Mouse (Mus musculus) stomach, embryonic 14.5 days (tissue): Measurements from ENCODE around the gene Dab1. TPM values are rescaled to one million over a fixed set of nuclear protein-coding genes. Genes with fewer than 3 reads are reported as not detected.

Experiments used
- ATAC-seq: fragments of 200-750 bp; cut with Nextera tagmentation; 2 replicates; pipeline ENCODE4 v1.8.0; 2017; ENCODE audit warnings: low read depth, moderate TSS enrichment; ENCODE audit not compliant: insufficient number of reproducible peaks, insufficient read depth, low FRiP score
- H3K27ac ChIP-seq: fragments of 300-500 bp; sonication (generic); 2 replicates; pipeline ENCODE4 v1.5.1; 2014; ENCODE audit warnings: mild to moderate bottlenecking, low read length, moderate library complexity, mixed read lengths
- H3K27me3 ChIP-seq: fragments of 300-500 bp; sonication (generic); 2 replicates; pipeline ENCODE4 v1.6.1; 2014; ENCODE audit warnings: low read length, control low read depth, mixed read lengths; ENCODE audit not compliant: control insufficient read depth, insufficient read depth
- H3K36me3 ChIP-seq: fragments of 300-500 bp; sonication (generic); 2 replicates; pipeline ENCODE4 v1.6.1; 2014; ENCODE audit warnings: mild to moderate bottlenecking, control low read depth, low read length, moderate library complexity, mixed read lengths; ENCODE audit not compliant: control insufficient read depth, insufficient read depth
- H3K4me1 ChIP-seq: fragments of 300-500 bp; sonication (generic); 2 replicates; pipeline ENCODE4 v1.6.1; 2014; ENCODE audit warnings: low read length, control low read depth, mixed read lengths; ENCODE audit not compliant: control insufficient read depth, insufficient read depth
- H3K4me2 ChIP-seq: fragments of 300-500 bp; sonication (generic); replicated peaks from 2 replicates; pipeline ENCODE4 v1.6.1; 2014; ENCODE audit warnings: low read depth, low read length, control low read depth
- H3K4me3 ChIP-seq: fragments of 300-500 bp; sonication (generic); 2 replicates; pipeline ENCODE4 v1.5.1; 2014; ENCODE audit warnings: low read depth, low read length, control low read depth
- H3K9ac ChIP-seq: fragments of 300-500 bp; sonication (generic); replicated peaks from 2 replicates; pipeline ENCODE4 v1.6.1; 2014; ENCODE audit warnings: low read depth, mild to moderate bottlenecking, control low read depth, low read length, moderate library complexity, mixed read lengths
- H3K9me3 ChIP-seq: fragments of 300-500 bp; sonication (generic); 2 replicates; pipeline ENCODE4 v1.6.1; 2016; ENCODE audit warnings: low read depth, low read length, control low read depth; ENCODE audit not compliant: control insufficient read depth
- WGBS: fragments of 180-500 bp; shearing (Covaris S2); extraction: QIAGEN DNeasy Blood & Tissue Kit; methylation state at CpG from one replicate; pipeline ENCODE4 v1.1.7; 2014; 5-methylcytosine and 5-hydroxymethylcytosine counted together
- polyA plus RNA-seq: library from polyadenylated mRNA; unstranded; fragments of >200 nt; fragmentation: Nextera tagmentation; extraction: Ambion mirVana; gene quantifications from 2 replicates; pipeline ENCODE4 v1.2.1, GENCODE M21; 2014

Dab1 gene
- polyA plus RNA-seq, 1 experiment from 2014 or later = 8.5 TPM

GRCm38 (mm10) chr4:104666831-104667551, 1047.8 kb downstream of the Dab1 start:
- Histone ChIP-seq H3K9ac (no peak overlapping the region), H3K9me3 (no peaks in the 10 kb centered on the region), H3K4me2 (no peak overlapping the region), H3K27me3 (no peaks in the 10 kb centered on the region), H3K27ac (no peak overlapping the region), H3K4me1 (no peaks in the 10 kb centered on the region), H3K4me3 (no peak overlapping the region), H3K36me3 (no peaks in the 10 kb centered on the region)
- WGBS = 82% methylated on average over 10 of the region's 10 CpGs
- no peak for ATAC-seq

GRCm38 (mm10) chr4:104668061-104668460, 1048.9 kb downstream of the Dab1 start:
- H3K36me3 ChIP-seq = no peaks in the 10 kb centered on the region
- no peaks in the 10 kb centered on the region for H3K27me3 ChIP-seq
- H3K9ac ChIP-seq = no peak overlapping the region
- no peaks in the 10 kb centered on the region for H3K9me3 ChIP-seq
- H3K27ac ChIP-seq = no peak overlapping the region
- no peaks in the 10 kb centered on the region for H3K4me1 ChIP-seq
- H3K4me2 ChIP-seq = no peak overlapping the region
- WGBS = 78% methylated on average over 6 of the region's 6 CpGs
- no peak overlapping the region for H3K4me3 ChIP-seq
- ATAC-seq = no peak

- H3K4me3 ChIP-seq = no peak overlapping the region
- no peaks in the 10 kb centered on the region for H3K9me3 ChIP-seq
- no peaks in the 10 kb centered on the region for H3K4me1 ChIP-seq
- no peak for ATAC-seq
- H3K4me2 ChIP-seq = no peak overlapping the region
- no peaks in the 10 kb centered on the region for H3K36me3 ChIP-seq
- 91% methylated on average over 3 of the region's 3 CpGs for WGBS
- H3K27ac ChIP-seq = no peak overlapping the region
- no peaks in the 10 kb centered on the region for H3K27me3 ChIP-seq
- no peak overlapping the region for H3K9ac ChIP-seq
Observed at GRCm38 (mm10) chr4:104669406-104669805, 1050.2 kb downstream of the Dab1 start.

GRCm38 (mm10) chr4:104670741-104671140, 1051.6 kb downstream of the Dab1 start:
- no peak for ATAC-seq
- no peak overlapping the region for H3K27ac ChIP-seq
- no peak overlapping the region for H3K4me3 ChIP-seq
- no peaks in the 10 kb centered on the region for H3K4me1 ChIP-seq
- no peaks in the 10 kb centered on the region for H3K27me3 ChIP-seq
- no peak overlapping the region for H3K9ac ChIP-seq
- H3K36me3 ChIP-seq = no peaks in the 10 kb centered on the region
- no peaks in the 10 kb centered on the region for H3K9me3 ChIP-seq
- no peak overlapping the region for H3K4me2 ChIP-seq

GRCm38 (mm10) chr4:104673317-104673716, 1054.2 kb downstream of the Dab1 start:
- 85% methylated on average over 3 of the region's 3 CpGs for WGBS
- ATAC-seq = no peak
- Histone ChIP-seq H3K4me2 (no peak overlapping the region), H3K4me3 (no peak overlapping the region), H3K9ac (no peak overlapping the region), H3K4me1 (no peaks in the 10 kb centered on the region), H3K27me3 (no peaks in the 10 kb centered on the region), H3K27ac (no peak overlapping the region), H3K9me3 (no peaks in the 10 kb centered on the region), H3K36me3 (no peaks in the 10 kb centered on the region)

GRCm38 (mm10) chr4:104674706-104675105, 1055.5 kb downstream of the Dab1 start:
- Histone ChIP-seq H3K4me1 (no peaks in the 10 kb centered on the region), H3K27ac (no peak overlapping the region), H3K9ac (no peak overlapping the region), H3K4me3 (no peak overlapping the region), H3K27me3 (no peaks in the 10 kb centered on the region), H3K9me3 (no peaks in the 10 kb centered on the region), H3K36me3 (no peaks in the 10 kb centered on the region), H3K4me2 (no peak overlapping the region)
- WGBS = 77% methylated on average over 5 of the region's 5 CpGs
- no peak for ATAC-seq

- H3K9me3 ChIP-seq = no peaks in the 10 kb centered on the region
- no peaks in the 10 kb centered on the region for H3K4me1 ChIP-seq
- no peaks in the 10 kb centered on the region for H3K27me3 ChIP-seq
- no peak for ATAC-seq
- H3K36me3 ChIP-seq = no peaks in the 10 kb centered on the region
- no peak overlapping the region for H3K4me2 ChIP-seq
- no peak overlapping the region for H3K4me3 ChIP-seq
- 72% methylated on average over 7 of the region's 7 CpGs for WGBS
- no peak overlapping the region for H3K9ac ChIP-seq
- no peak overlapping the region for H3K27ac ChIP-seq
Observed at GRCm38 (mm10) chr4:104678234-104678633, 1059.1 kb downstream of the Dab1 start.

- no peak for ATAC-seq
- H3K4me2 ChIP-seq = no peak overlapping the region
- WGBS = 77% methylated on average over 4 of the region's 4 CpGs
Observed at GRCm38 (mm10) chr4:104680475-104680874, 1061.3 kb downstream of the Dab1 start.

More at GRCm38 (mm10) chr4:104680475-104680874, 1061.3 kb downstream of the Dab1 start:
- Histone ChIP-seq H3K27me3 (no peaks in the 10 kb centered on the region), H3K9ac (no peak overlapping the region), H3K4me1 (no peaks in the 10 kb centered on the region), H3K4me3 (no peak overlapping the region), H3K27ac (no peak overlapping the region), H3K36me3 (no peaks in the 10 kb centered on the region), H3K9me3 (no peaks in the 10 kb centered on the region)
